Comparison of ENCODE assay signal across 7 mouse cellular contexts in the genomic region with DNA sequence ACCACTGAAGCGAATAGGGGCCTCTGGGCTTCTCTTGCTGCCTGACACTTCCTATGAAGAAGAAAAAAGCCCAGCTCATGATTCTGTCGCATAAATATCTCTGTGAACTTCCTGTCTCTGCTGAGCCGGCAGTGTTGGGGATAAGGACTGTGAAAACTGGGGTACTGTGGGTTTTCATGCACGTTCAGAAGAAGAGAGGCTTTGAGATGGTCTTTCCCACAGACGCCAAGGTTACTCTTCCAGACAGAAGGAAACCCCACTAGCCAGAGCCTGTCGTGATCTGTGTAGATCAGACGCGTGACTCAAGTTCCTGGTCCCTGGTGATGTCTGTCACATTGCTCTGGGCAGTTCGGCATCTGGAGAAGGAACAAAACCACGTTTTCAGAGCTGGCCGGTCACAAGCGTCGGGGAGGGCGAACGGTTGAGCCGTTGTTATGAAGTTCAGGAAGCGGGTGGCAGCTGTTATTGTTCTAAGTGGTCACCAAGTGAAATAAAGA. TPM values are rescaled to one million over a fixed set of nuclear protein-coding genes. Genes with fewer than 3 reads are reported as not detected.
DNase-seq lines count a peak whose midpoint lies in the region; TF ChIP-seq lines count a peak whose summit lies in the region.

No protein-coding gene starts in this region.

- H3K27ac ChIP-seq in heart, adult 2 months: peak overlapping the region; percentile 84

- H3K9ac ChIP-seq in heart, adult 2 months (ENCODE audit: low read depth, low read length): no peak overlapping the region

- TF ChIP-seq CTCF in heart, adult 2 months (IDR thresholded peaks at IDR 0.05): no peak

- H3K27me3 ChIP-seq in heart, adult 2 months (ENCODE audit: control insufficient read depth, insufficient read depth, low read length): peaks cover 2% of the 10 kb centered on the region; the same call in 1 of the 2 replicates

- H3K36me3 ChIP-seq in heart, adult 2 months (ENCODE audit: control insufficient read depth, insufficient read depth, low read length): no peaks in the 10 kb centered on the region

- peaks cover 7% of the 10 kb centered on the region for H3K4me1 ChIP-seq in heart, adult 2 months (ENCODE audit: control insufficient read depth, insufficient read depth, low read length)

- 0 out of 2 replicates have a peak, but pooled peaks have one; percentile 7 for TF ChIP-seq POLR2A in heart, adult 2 months (IDR thresholded peaks at IDR 0.05; ENCODE audit: insufficient read depth, low read depth, low read length)

- WGBS in heart, adult 2 months: 24% methylated on average over 17 of the region's 17 CpGs

- H3K79me2 ChIP-seq in heart, adult 2 months (replicated peaks; ENCODE audit: control insufficient read depth, insufficient read depth, low read length): no peaks in the 10 kb centered on the region

- DNase-seq in 416B (ENCODE audit: low read depth): peak; percentile 99
- DNase-seq in B cell, adult 2 months: peak; percentile 71 to 74
- peak; percentile 52 to 75 for DNase-seq in heart, adult 2 months
- DNase-seq in kidney, adult 9 months: peak; percentile 74
- DNase-seq in lung, postnatal 10 days: peak; percentile 75
- no peak for DNase-seq in urinary bladder, postnatal 4 days (ENCODE audit: low spot score in 2 of 2)
- DNase-seq in cerebellum, postnatal 25 days: no peak

- intact Hi-C loops in heart, adult 2 months (cut with DNase I): no loop called here

- TF ChIP-seq EP300 in heart, adult 2 months (IDR thresholded peaks at IDR 0.05; ENCODE audit: insufficient read depth, low read depth, low read length): 0 out of 2 replicates have a peak, but pooled peaks have one; percentile 27

- peak overlapping the region; percentile 23 for H3K4me3 ChIP-seq in heart, adult 2 months

RNA-seq across cellular contexts. Expression of gene Inpp5d, which starts 20.1 kb away (rescaled TPM):
- total RNA-seq in heart, adult 2 months (2021): 10 to 100 TPM; 13.2 to 13.8 TPM
- polyA plus RNA-seq in heart, adult 2 months (2012; rRNA removed): 8.4 and 13.5 TPM in 2 replicates

Comparison
In these comparisons a context has a peak if more than half of its experiments do, and no peak if none do; other contexts are left out.
1. DNase-seq: peak in 416B (single experiment), B cell, adult 2 months (2 of 2), heart, adult 2 months (2 of 2), kidney, adult 9 months (single experiment) and lung, postnatal 10 days (single experiment); none in urinary bladder, postnatal 4 days (0 of 2) and cerebellum, postnatal 25 days (0 of 2).